Mouse (Mus musculus) thymus, adult 18-20 months (tissue): ENCODE measurements around the gene Hddc3.
"Not testable (repeated sequence)": the region's sequence is repeated elsewhere in the genome, so short reads cannot be mapped to it uniquely, and the experiment has no call there.

Experiments
- DNase-seq, 2 experiments: peaks; one replicate each; pipeline ENCODE4 v3.0.0; 2022; ENCODE audit warnings: mixed read lengths in 2 of 2

Hddc3 gene

DNA sequence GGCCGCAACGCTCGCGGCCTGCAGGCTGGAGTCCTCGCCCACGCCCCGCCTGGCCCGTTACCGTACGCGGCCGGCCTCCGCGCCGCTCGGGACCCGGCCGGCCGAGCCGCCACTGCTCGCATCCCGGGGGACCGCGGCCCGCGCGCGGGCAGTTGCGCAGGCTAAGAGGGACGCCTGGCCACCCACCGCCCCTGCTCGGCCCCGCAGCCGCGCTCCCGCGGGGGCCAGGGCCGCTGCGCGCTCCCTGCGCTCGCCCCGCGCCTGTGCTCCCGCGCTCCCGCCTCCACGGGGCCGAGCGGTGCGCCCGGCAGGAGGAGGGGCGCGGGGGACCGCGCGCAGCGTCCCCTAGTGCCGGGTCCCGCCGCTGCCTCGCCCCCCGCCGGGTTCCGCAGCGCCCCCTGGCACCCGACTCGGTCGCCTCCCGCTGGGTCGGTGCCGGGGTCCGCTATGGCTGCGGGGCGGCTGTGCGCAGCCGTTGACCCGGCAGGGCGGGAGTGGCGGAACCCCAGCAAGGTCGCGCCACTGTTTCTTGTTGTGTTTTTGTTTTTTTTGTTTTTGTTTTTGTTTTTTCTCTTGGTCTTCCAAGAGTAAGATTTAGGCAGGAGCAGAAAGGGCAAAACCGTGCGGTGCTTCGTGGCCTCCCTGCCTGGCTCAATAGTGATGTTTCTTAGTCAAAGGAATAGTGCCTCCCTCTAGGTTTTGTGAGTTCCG lies 28.3 kb downstream of the Hddc3 start, which contains the start of gene Man2a2:
Gene Man2a2, minus strand, starts transcription at position 335 of the 711 bp plus-strand sequence.
- DNase-seq = peak; percentile 62 to 72

DNA sequence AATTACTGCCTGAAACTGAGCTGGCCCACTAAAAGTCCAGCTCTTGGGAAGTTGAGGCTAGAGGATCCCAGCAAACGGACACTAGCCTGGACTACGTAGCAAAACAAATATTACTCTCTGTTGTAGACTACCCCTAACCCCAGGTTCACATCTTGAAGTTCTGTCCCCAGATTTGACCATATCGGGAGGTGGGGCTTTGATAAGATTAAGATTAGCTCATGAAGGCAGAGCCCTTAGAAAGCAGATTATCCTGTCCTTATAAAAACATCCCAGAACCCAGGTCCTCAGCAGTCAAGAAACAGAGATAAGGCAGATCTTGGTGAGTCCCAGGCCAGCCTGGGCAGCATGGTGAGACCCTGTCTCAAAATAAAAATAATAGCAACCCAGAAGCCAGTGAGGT lies 29.3 kb downstream of the Hddc3 start:
- DNase-seq = no peak

DNA sequence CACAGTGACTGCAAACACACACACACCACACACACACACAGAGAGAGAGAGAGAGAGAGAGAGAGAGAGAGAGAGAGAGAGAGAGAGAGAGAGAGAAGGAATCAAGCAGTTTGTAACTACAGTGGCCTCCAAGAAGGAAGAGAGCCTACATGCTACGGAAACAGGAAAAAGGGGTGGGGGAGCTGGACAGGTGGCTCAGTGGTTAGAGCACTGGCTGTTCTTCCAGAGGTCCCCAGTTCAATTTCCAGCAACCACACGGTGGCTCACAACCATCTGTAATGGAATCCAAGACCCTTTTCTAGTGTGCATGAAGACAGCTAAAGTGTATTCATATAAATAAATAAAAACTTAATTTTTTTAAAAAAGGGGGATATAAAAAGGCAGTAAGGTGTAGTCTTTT lies 29.8 kb downstream of the Hddc3 start:
- DNase-seq = peak in 1 of 2 experiments; percentile 44

GRCm38 (mm10) chr7:80373352-80373751 lies 30.4 kb downstream of the Hddc3 start:
- no peak for DNase-seq

- peak; percentile 46 to 58 for DNase-seq
Measured at GRCm38 (mm10) chr7:80373850-80374249, 30.9 kb downstream of the Hddc3 start.

- DNase-seq = no peak
Measured at GRCm38 (mm10) chr7:80374280-80374679, 31.4 kb downstream of the Hddc3 start.

DNA sequence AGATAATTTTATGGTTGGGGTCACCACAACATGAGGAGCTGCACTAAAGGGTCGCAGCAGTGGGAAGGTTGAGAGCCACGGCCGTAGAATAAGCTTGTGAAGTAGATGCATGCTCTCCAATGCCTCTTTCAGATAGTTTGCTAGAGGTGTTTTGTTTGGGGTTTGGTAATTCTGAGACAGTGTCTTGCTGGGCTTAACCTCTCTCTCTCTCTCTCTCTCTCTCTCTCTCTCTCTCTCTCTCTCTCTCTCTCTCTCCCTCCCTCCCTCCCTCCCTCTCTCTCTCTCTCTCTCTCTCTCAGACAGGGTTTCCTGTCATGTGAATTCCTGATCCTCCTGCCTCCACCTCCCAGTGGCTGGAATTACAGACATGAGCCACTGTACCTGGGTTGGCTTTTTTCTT lies 31.8 kb downstream of the Hddc3 start:
- no peak for DNase-seq

DNA sequence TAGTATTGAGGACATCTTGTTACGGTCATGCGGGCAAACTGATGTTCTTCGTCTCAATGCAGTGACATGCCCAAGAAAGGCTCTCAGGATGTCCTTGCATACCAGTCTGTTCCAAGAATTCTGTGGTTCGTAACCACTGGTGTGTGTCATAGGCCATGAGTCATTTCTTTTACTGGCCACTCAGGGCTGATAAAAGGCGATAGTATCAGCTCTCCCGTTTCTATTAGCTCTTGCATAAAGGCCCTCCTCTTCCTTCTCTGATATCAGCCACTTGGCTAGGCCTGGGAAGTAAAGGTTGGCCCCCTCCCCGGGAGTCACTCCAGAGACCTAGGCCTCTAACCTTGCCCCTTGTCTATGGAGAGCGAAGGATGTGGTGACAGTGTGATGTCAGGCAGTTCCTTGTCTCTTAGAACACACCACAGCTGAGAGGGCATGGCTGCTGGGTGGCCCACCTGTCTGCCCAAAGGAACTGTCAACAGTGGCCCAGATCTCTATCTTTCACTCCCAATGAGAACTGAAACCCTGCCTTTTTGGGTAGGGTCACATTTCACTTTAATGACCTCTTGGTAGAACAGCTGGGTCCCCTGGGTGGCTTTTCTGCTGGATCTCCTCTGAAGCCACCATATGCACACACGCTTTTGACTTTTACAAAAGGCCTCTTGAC lies 32.6 kb downstream of the Hddc3 start:
- DNase-seq = no peak

DNA sequence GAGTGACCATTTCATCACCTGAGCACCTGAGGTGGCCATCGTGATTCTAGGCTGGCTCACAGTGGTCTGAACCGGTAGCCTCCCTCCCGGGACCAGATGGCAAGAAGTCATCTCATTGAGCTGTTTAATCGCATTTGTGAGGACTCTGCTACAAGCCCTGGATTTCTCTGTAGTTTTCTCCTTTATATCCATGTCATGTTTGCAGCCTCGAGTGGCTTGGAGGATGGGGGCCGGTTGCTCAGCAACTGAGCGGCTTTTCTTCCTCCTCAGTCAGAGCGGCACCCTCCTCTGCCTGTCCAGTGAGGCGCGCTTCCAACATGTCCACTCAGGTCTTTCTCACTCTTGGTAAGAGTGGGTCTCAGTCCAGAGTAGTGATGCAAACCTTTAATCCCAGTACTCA lies 33.3 kb downstream of the Hddc3 start:
- no peak for DNase-seq

DNA sequence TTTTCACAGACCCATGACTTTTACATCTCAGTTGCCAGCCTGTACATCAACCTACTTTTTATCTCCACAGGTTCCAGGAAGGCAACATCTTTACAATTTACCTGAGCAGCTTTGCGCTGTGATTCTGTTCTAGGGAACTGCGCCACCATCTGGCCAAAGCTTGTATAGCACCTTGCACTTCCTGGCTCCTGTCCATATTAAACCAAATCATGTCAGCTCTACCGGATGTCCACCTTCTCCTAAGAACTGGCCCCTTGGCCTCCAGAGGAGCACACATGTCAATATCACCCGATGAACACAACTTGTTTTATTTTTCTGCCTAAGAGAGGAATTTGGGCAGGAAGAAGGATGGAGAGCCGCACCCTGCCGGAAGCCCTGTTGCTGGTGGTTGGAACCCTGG lies 34.6 kb downstream of the Hddc3 start:
- peak in 1 of 2 experiments; percentile 49 for DNase-seq

GRCm38 (mm10) chr7:80379531-80379930 lies 36.6 kb downstream of the Hddc3 start:
- peak in 1 of 2 experiments; percentile 37 for DNase-seq

GRCm38 (mm10) chr7:80382919-80383318 lies 40.0 kb downstream of the Hddc3 start:
- no peak for DNase-seq

DNA sequence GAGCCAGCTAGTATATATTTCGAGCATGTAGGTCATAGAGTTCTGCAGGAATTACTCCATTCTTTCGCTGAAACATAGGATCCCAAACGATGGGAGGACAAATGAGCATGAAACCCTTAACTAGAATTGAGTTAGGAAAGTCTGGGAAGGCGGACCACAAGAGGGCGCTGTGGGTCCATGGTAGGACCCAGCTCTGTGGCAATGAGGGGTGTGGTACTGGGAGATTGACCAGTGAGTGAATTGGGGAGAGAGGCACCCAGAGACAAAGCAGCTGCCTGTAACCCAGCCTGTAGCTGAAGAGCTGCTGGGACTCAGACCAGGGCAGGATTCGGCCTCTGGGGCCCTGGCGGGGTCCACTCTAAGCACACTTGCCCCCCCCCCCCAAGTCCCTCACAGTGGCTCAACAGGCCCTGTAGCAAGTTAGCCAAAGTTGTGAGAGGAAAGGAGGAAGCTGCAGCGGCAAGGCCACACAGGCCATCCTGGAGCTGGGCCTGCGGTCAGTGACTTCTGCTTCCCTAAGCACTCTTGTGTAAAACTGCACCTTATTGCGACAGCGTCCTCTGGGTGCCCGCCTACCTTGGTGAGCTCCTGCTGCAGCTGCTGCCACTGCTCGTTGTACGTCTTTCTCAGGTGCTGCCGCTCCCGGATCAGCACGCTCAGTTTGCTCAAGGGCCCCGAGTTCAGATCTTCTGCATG lies 43.5 kb downstream of the Hddc3 start:
- peak; percentile 64 to 70 for DNase-seq

- no peak for DNase-seq
Measured at GRCm38 (mm10) chr7:80387033-80387632, 44.2 kb downstream of the Hddc3 start.

- DNase-seq = no peak
Measured at GRCm38 (mm10) chr7:80387633-80388543, 45.0 kb downstream of the Hddc3 start, which contains the start of gene Fes. TSS of gene Fes (minus strand) at chr7:80387946.

DNA sequence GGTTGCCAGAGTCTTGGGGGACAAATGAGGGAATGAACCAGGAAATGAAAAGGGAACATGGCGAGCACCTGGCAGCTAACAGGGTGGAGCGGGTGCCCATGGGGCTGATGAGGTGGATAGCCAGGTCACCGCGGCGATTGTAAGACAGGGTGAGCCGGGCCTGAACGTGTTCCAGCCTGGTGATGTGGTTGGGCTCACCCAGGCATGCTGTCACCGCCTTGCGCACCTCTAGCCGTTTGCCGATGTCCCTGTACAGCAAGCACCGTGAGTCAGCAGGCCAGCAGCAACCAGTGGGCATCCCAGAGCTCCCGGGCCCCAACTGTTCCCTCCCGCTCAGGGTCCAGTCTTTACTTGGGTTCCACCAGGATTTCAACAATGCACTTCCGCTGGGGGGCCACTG lies 49.2 kb downstream of the Hddc3 start:
- DNase-seq = no peak

- DNase-seq = no peak
Measured at GRCm38 (mm10) chr7:80394600-80394999, 51.7 kb downstream of the Hddc3 start.

DNA sequence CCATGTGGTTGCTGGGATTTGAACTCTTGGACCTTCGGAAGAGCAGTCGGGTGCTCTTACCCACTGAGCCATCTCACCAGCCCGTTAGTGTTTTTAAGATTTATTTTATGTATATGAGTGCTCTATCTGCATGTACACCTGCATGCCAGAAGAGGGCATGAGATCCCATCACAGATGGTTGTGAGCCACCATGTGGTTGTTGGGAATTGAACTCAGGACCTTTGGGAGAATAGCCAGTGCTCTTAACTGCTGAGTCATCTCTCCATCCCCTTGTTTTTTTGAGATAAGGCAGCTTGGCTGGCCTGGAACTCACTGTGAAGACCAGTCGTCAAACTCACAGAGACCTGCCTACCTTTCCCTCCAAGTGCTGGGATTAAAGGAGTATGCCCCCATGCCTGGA lies 53.5 kb downstream of the Hddc3 start:
- not testable (repeated sequence) for DNase-seq

GRCm38 (mm10) chr7:80397986-80398385 lies 55.1 kb downstream of the Hddc3 start:
- DNase-seq = no peak

DNA sequence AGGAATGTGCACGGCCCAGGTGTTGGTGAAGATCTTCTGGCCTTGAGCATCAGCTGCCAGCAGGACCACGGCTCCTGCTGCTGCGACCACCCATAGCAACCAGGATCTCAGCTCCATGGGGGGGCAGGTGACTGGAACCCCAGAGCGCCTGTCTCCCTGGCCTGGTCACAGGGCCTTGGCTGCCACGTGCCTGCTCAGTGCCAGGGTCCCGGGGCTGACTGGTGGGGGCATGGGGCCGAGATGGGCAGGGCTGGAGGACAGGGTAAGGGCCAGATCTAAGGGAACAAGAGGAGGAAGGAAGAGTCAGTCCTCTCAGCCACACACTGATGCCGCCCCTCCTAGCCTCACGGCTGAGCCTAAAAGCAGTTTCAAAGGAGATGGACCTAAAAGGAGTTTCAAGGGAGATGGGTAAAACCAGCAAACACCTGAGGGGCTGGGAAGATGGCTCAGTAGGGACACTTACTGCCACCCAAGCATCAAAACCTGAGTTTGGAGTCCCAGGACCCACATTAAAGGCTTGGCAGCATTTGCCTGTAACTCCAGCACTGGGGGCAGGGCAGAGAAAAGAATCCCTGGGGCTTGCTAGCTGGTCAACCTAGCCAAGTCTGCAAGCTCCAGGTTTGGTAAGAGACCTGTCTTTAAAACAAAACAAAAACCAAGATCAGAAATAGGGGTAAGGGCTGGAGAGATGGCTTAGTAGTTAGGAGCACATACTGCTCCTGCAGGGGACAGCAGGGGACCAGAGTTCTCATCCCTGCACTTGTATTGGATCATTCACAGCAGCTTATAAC lies 55.9 kb downstream of the Hddc3 start:
- DNase-seq = no peak

DNA sequence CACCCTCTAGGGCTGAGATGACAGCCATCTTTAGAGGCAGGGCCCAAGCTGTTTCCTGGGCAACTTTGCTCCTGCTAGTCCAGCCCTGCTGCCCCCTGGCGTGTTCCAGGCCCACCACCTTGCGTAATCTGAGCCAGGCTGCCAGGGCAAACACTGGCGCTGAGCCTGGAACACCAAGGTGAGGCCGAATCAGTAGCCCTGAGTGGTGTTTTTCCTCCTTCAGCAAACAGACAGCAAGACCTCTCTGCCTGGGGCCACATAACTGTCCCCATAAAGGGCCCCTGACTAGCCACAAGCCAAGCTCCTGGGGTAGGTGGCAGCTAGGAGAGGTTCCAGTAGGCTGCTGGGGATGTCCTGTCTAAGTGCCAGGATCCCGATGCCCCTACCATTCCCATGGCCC lies 57.2 kb downstream of the Hddc3 start:
- no peak for DNase-seq
